Mouse (Mus musculus): ENCODE results near the gene Wbp1.

DNA sequence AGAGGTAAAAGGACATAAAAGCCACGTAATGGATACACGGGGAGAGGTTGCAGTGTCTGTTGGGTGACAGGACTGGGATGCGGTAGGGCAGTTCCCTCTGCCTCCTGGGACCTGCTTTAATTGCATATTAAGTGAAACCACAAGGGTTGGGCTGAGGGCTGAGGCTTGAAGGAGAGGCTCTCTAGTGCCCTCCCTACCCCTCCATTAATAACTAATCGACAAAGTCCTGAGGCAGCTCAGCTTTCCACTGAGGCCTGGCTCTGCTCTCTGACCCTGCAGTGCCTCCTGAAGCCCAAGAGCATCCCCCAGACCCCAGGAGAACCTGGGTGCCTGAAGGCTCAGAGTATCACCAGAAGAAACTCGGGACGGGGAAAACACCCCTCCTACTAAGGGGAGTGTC, 36.9 kb downstream of the Wbp1 start:
- TF ChIP-seq CTCF (conservative IDR thresholded peaks at IDR 0.05; ENCODE audit: low read length) (no peak), NANOG (IDR thresholded peaks at IDR 0.05; ENCODE audit: borderline replicate concordance, low read length) (no peak), POU5F1 (IDR thresholded peaks at IDR 0.05; ENCODE audit: borderline replicate concordance, low read length) (no peak)
